Comparison of ENCODE assay signal across 21 mouse cellular contexts in genomic region chr3:58581530-58581929, GRCm38 (mm10). TPM values are rescaled to one million over a fixed set of nuclear protein-coding genes. Genes with fewer than 3 reads are reported as not detected.
A peak's percentile ranks its signal among the peaks of the same experiment; 100 is the strongest.
DNase-seq lines count a peak whose midpoint lies in the region; ATAC-seq and TF ChIP-seq lines count a peak whose summit lies in the region.
"Had no signal": no experiment of that assay in that cellular context is flagged by ENCODE, and none has a peak within 500 bp of the region (broad histone marks: within the 10 kb centered on the region; RNA-seq: fewer than 3 reads in every experiment).

No protein-coding gene starts in this region.

- H3K4me1 ChIP-seq in CH12.LX (ENCODE audit: control insufficient read depth in 1 of 2, insufficient read depth in 2 of 2): peaks cover 14 to 57% of the 10 kb centered on the region in 2 experiments
- peaks cover 21% of the 10 kb centered on the region; the same call in 1 of the 2 replicates for H3K4me1 ChIP-seq in hindbrain, embryonic 14.5 days (replicated peaks; ENCODE audit: control insufficient read depth, insufficient read depth, low read length)

- TF ChIP-seq RAD21 in CH12.LX (IDR thresholded peaks at IDR 0.05; ENCODE audit: low read depth, low read length): no peak

- H3K9me3 ChIP-seq in CH12.LX (replicated peaks; ENCODE audit: low read length): no peaks in the 10 kb centered on the region
- no peaks in the 10 kb centered on the region for H3K9me3 ChIP-seq in hindbrain, embryonic 14.5 days (ENCODE audit: control insufficient read depth, low read length)
- H3K9me3 ChIP-seq: forebrain, embryonic 10.5 days; heart, embryonic 12.5 days had no signal

- in situ Hi-C loops in CH12.LX (cut with MboI; ENCODE audit: low pct_ligation_motif_present, low pct_unique_long_range_greater_than_20kb, low sequenced_read_pairs): no loop called here

- no peaks in the 10 kb centered on the region for H3K27me3 ChIP-seq in CH12.LX (replicated peaks)
- H3K27me3 ChIP-seq in hindbrain, embryonic 14.5 days (ENCODE audit: control insufficient read depth, insufficient read depth, low read length): no peaks in the 10 kb centered on the region
- H3K27me3 ChIP-seq: heart, embryonic 12.5 days had no signal

- H3K4me2 ChIP-seq in CH12.LX (ENCODE audit: insufficient read depth, low read depth, poor library complexity, severe bottlenecking): peak overlapping the region; percentile 78
- H3K4me2 ChIP-seq in hindbrain, embryonic 14.5 days (replicated peaks): no peak overlapping the region
- H3K4me2 ChIP-seq: heart, embryonic 12.5 days; lung, embryonic 14.5 days had no signal

- WGBS in hindbrain, embryonic 14.5 days: 91% methylated on average over 4 of the region's 4 CpGs

- H3K36me3 ChIP-seq in CH12.LX (replicated peaks in 1 of 2; ENCODE audit: control insufficient read depth in 1 of 2, insufficient read depth in 1 of 2, low read length in 1 of 2): peaks cover 11 to 38% of the 10 kb centered on the region in 2 experiments
- H3K36me3 ChIP-seq in hindbrain, embryonic 14.5 days (replicated peaks; ENCODE audit: control insufficient read depth, insufficient read depth): peaks cover 17% of the 10 kb centered on the region

- TF ChIP-seq POLR2A in CH12.LX (IDR thresholded peaks at IDR 0.05; ENCODE audit: low read depth, low read length): no peak

- dilution Hi-C loops in CH12.LX (cut with MboI; ENCODE audit: extremely low pct_ligation_motif_present, extremely low pct_unique_long_range_greater_than_20kb, low sequenced_read_pairs): no loop called here

- H3K4me3 ChIP-seq in CH12.LX (replicated peaks in 1 of 3; ENCODE audit: low read depth in 2 of 3, low read length in 2 of 3, poor library complexity in 1 of 3): peak overlapping the region; percentile 13 to 23 (median 13)
- H3K4me3 ChIP-seq in hindbrain, embryonic 14.5 days (replicated peaks; ENCODE audit: low read length): no peak overlapping the region
- H3K4me3 ChIP-seq: forebrain, embryonic 10.5 days; heart, embryonic 12.5 days; myocyte had no signal

- peak overlapping the region; percentile 71 for H3K9ac ChIP-seq in CH12.LX (ENCODE audit: insufficient read depth, low read depth)
- no peak overlapping the region for H3K9ac ChIP-seq in hindbrain, embryonic 14.5 days
- H3K9ac ChIP-seq: forebrain, postnatal 0 days; heart, embryonic 12.5 days; lung, embryonic 14.5 days had no signal

- H3K79me2 ChIP-seq in CH12.LX (replicated peaks; ENCODE audit: control insufficient read depth, extremely low read depth, insufficient read depth, poor library complexity, severe bottlenecking): peaks cover 90% of the 10 kb centered on the region

- no peak for TF ChIP-seq EP300 in CH12.LX (IDR thresholded peaks at IDR 0.05; ENCODE audit: low read length)

- DNase-seq in lung, postnatal 25 days (ENCODE audit: low spot score): peak; percentile 24
- DNase-seq in lung, postnatal 10 days: no peak
- DNase-seq in CH12.LX (ENCODE audit: extremely low read depth): no peak
- DNase-seq in induced T-regulatory cell, adult 2 months (ENCODE audit: low read depth): peak; percentile 27
- no peak for DNase-seq in gastrocnemius, adult 8-10 months (ENCODE audit: low spot score in 2 of 2)
- DNase-seq in hindbrain, embryonic 14.5 days (ENCODE audit: low spot score): no peak
- DNase-seq: adrenal gland, postnatal 14 days; cerebellum, postnatal 14 days; forebrain, postnatal 0 days; kidney, adult 8-10 months; left cerebral cortex, postnatal 4 days; lung, embryonic 14.5 days; midbrain, embryonic 14.5 days; right cerebral cortex, postnatal 4 days had no signal

- peak; percentile 39; the same call in 1 of the 2 replicates for ATAC-seq in neutrophil, adult 5-6 weeks (ENCODE audit: extremely low read depth, insufficient number of reproducible peaks, low FRiP score, poor library complexity, severe bottlenecking)
- no peak for ATAC-seq in hindbrain, embryonic 14.5 days (ENCODE audit: low FRiP score)
- ATAC-seq: forebrain, postnatal 0 days had no signal

- no peak for TF ChIP-seq CTCF in CH12.LX (conservative IDR thresholded peaks at IDR 0.05 in 1 of 2, IDR thresholded peaks at IDR 0.05 in 1 of 2; ENCODE audit: low read depth in 2 of 2, low read length in 2 of 2)

- peak overlapping the region; percentile 28 for H3K27ac ChIP-seq in CH12.LX (ENCODE audit: insufficient read depth, low read depth)
- H3K27ac ChIP-seq in hindbrain, embryonic 14.5 days: no peak overlapping the region
- H3K27ac ChIP-seq: forebrain, embryonic 10.5 days; macrophage had no signal

TF ChIP-seq in CH12.LX, 34 proteins besides CTCF, POLR2A, EP300 and RAD21:
- TF ChIP-seq RCOR1 (conservative IDR thresholded peaks at IDR 0.05; ENCODE audit: low read depth, low read length): no peak
- TF ChIP-seq E2F4 (IDR thresholded peaks at IDR 0.05; ENCODE audit: insufficient replicate concordance, low read depth, low read length): no peak
- no peak for TF ChIP-seq HCFC1 (IDR thresholded peaks at IDR 0.05; ENCODE audit: low read depth, low read length)
- no peak for TF ChIP-seq USF1 (IDR thresholded peaks at IDR 0.05; ENCODE audit: low read depth, low read length)
- no peak for TF ChIP-seq UBTF (IDR thresholded peaks at IDR 0.05; ENCODE audit: low read depth, low read length)
- TF ChIP-seq TBP (conservative IDR thresholded peaks at IDR 0.05; ENCODE audit: low read depth, low read length): no peak
- no peak for TF ChIP-seq ZC3H11A (IDR thresholded peaks at IDR 0.05; ENCODE audit: low read depth, low read length)
TF ChIP-seq in CH12.LX: peak in this region for 0.

RNA-seq across cellular contexts. Expression of gene Selenot, which starts 5.1 kb away (rescaled TPM):
- total RNA-seq in CH12.LX (2012; rRNA removed): 63.6 and 76.6 TPM in 2 replicates
- 254 and 283 TPM in 2 replicates for total RNA-seq in CH12.LX (2014; rRNA removed)
- polyA plus RNA-seq in CH12.LX (2012; ENCODE audit: insufficient read length, low read depth): 134 and 157 TPM in 2 replicates
- total RNA-seq in neutrophil, adult 5-6 weeks (2017): 190 and 211 TPM in 2 replicates
- total RNA-seq in gastrocnemius, adult 8-10 months (2022): 100 to 1,000 TPM; 121 to 128 (median 126) TPM
- 34.3 and 43.7 TPM in 2 replicates for polyA plus RNA-seq in hindbrain, embryonic 14.5 days (2014; fragmentation: Nextera tagmentation; extraction: Ambion mirVana)

RNA-seq across cellular contexts. Expression of gene Erich6, which starts 55.5 kb away (rescaled TPM):
- total RNA-seq in CH12.LX (2012; rRNA removed) (not detected in 2 replicates), CH12.LX (2014; rRNA removed) (not detected in 2 replicates)
- polyA plus RNA-seq in CH12.LX (2012; ENCODE audit: insufficient read length, low read depth): 0.11 TPM in 1 of 2 replicates, not detected in the other
- not detected in 2 replicates for total RNA-seq in neutrophil, adult 5-6 weeks (2017)
- total RNA-seq in gastrocnemius, adult 8-10 months (2022): not detected
- 0.43 TPM in 1 of 2 replicates, not detected in the other for polyA plus RNA-seq in hindbrain, embryonic 14.5 days (2014; fragmentation: Nextera tagmentation; extraction: Ambion mirVana)
- total RNA-seq: adrenal gland, postnatal 14 days; ES-E14; heart, postnatal 25 days had no signal
- polyA plus RNA-seq: forebrain, embryonic 10.5 days; lung, embryonic 14.5 days; macrophage had no signal

RNA-seq across cellular contexts. Expression of gene Serp1, which starts 55.8 kb away (rescaled TPM):
- total RNA-seq in CH12.LX (2012; rRNA removed): 210 and 219 TPM in 2 replicates
- 470 and 509 TPM in 2 replicates for total RNA-seq in CH12.LX (2014; rRNA removed)
- polyA plus RNA-seq in CH12.LX (2012; ENCODE audit: insufficient read length, low read depth): 252 and 298 TPM in 2 replicates
- 375 and 392 TPM in 2 replicates for total RNA-seq in neutrophil, adult 5-6 weeks (2017)
- total RNA-seq in gastrocnemius, adult 8-10 months (2022): 1 to 10 TPM; 5.3 to 7.7 (median 6.6) TPM
- 64.3 and 69.8 TPM in 2 replicates for polyA plus RNA-seq in hindbrain, embryonic 14.5 days (2014; fragmentation: Nextera tagmentation; extraction: Ambion mirVana)

RNA-seq across cellular contexts. Expression of gene Eif2a, which starts 55.9 kb away (rescaled TPM):
- 107 and 119 TPM in 2 replicates for total RNA-seq in CH12.LX (2012; rRNA removed)
- total RNA-seq in CH12.LX (2014; rRNA removed): 215 and 241 TPM in 2 replicates
- 116 and 117 TPM in 2 replicates for polyA plus RNA-seq in CH12.LX (2012; ENCODE audit: insufficient read length, low read depth)
- 33.6 and 43.1 TPM in 2 replicates for total RNA-seq in neutrophil, adult 5-6 weeks (2017)
- total RNA-seq in gastrocnemius, adult 8-10 months (2022): 10 to 100 TPM; 39.4 to 49.8 (median 47.2) TPM
- 39.2 and 43.0 TPM in 2 replicates for polyA plus RNA-seq in hindbrain, embryonic 14.5 days (2014; fragmentation: Nextera tagmentation; extraction: Ambion mirVana)

Comparison
In these comparisons a context has a peak if more than half of its experiments do, and no peak if none do; other contexts are left out.
1. DNase-seq: peak in lung, postnatal 25 days (single experiment) and induced T-regulatory cell, adult 2 months (single experiment); none in lung, postnatal 10 days (single experiment), CH12.LX (single experiment), gastrocnemius, adult 8-10 months (0 of 2) and hindbrain, embryonic 14.5 days (single experiment).
2. RNA of gene Serp1, which starts 55.8 kb away (total RNA-seq): 210 to 509 TPM in CH12.LX and 375 to 392 TPM in neutrophil, adult 5-6 weeks; 5.3 to 7.7 TPM in gastrocnemius, adult 8-10 months; every median in the first group is over 10 times any median in the second.